Mouse (Mus musculus): ENCODE measurements around the gene Ptgs1.

DNA sequence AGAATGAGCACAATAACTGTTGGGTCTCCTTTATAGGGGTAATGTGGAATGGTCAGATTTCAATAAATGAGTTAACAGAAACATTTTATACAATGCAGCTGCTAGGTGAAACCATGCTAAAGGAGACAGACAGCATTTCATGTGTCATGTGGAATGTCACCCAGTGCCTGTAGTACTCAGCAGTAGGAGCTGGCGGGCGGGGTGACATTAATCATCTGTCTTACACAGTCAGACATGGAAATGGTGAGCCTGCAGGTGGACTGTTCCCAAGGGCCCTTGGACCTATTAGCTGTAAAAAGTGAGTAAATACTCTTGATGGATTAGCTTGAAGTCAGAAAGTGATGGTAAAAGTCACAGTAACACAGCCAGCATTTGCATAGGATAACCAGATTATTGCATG is 46.0 kb upstream of the Ptgs1 start:
- no peak for TF ChIP-seq CTCF (IDR thresholded peaks at IDR 0.05; ENCODE audit: borderline replicate concordance, control insufficient read depth, extremely low read depth, insufficient read depth, low read length, poor library complexity)
- no peak for TF ChIP-seq POLR2A (IDR thresholded peaks at IDR 0.05; ENCODE audit: control insufficient read depth, extremely low read depth, insufficient read depth, low read length, poor library complexity)

Data from thymus, adult 2 months (tissue).